Mouse (Mus musculus): ENCODE results near the gene Spem1. TPM values are rescaled to one million over a fixed set of nuclear protein-coding genes. Genes with fewer than 3 reads are reported as not detected.

Spem1 gene
- total RNA-seq, 2 experiments from 2014 or later, result not detected

Other genes with a start within 250 kb of the Spem1 start
- gene Wrap53, start 241.9 kb downstream of the Spem1 start, total RNA-seq (2021), result 10 to 100 TPM in 1 of 2 experiments, 1 to 10 TPM in 1; 8.1 to 12.5 TPM
- gene Trp53, start 241.8 kb downstream of the Spem1 start, total RNA-seq (2021), result 10 to 100 TPM; 59.9 to 75.9 TPM
- 10 to 100 TPM; 38.6 to 52.9 TPM for gene Atp1b2, start 216.2 kb downstream of the Spem1 start, total RNA-seq (2021)
- under 1 TPM; 0.27 to 0.36 TPM for gene Shbg, start 204.3 kb downstream of the Spem1 start, total RNA-seq (2021)
- gene Sat2, start 200.2 kb downstream of the Spem1 start, total RNA-seq (2021), result 10 to 100 TPM in 1 of 2 experiments, 1 to 10 TPM in 1; 9.2 to 10.1 TPM
- gene Fxr2, start 189.2 kb downstream of the Spem1 start, total RNA-seq (2021), result 10 to 100 TPM; 61.9 to 80.2 TPM
- not detected for gene Sox15, start 166.9 kb downstream of the Spem1 start, total RNA-seq (2021)
- gene Mpdu1, start 159.5 kb downstream of the Spem1 start, total RNA-seq (2021), result 100 to 1,000 TPM; 114 to 116 TPM
- gene Cd68, start 156.0 kb downstream of the Spem1 start, total RNA-seq (2021), result 10 to 100 TPM in 1 of 2 experiments, 1 to 10 TPM in 1; 9.8 to 12.0 TPM
- 100 to 1,000 TPM; 598 to 631 TPM for gene Eif4a1, start 149.8 kb downstream of the Spem1 start, total RNA-seq (2021)
- 10 to 100 TPM; 62.6 to 76.3 TPM for gene Senp3, start 140.1 kb downstream of the Spem1 start, total RNA-seq (2021)
- 1 to 10 TPM; 2.0 to 5.0 TPM for gene Tnfsf13, start 136.4 kb downstream of the Spem1 start, total RNA-seq (2021)
- gene Tnfsf12, start 126.3 kb downstream of the Spem1 start, total RNA-seq (2021), result 10 to 100 TPM; 18.1 to 19.2 TPM
- 1 to 10 TPM; 4.2 to 5.1 TPM for gene Tnfsfm13, start 126.1 kb downstream of the Spem1 start, total RNA-seq (2021)
- gene Polr2a, start 63.5 kb downstream of the Spem1 start, total RNA-seq (2021), result 10 to 100 TPM; 53.9 to 67.5 TPM
- gene Slc35g3, start 60.2 kb downstream of the Spem1 start, total RNA-seq (2021), result not detected
- 10 to 100 TPM; 35.5 to 41.2 TPM for gene Zbtb4, start 56.3 kb downstream of the Spem1 start, total RNA-seq (2021)
- 1 to 10 TPM; 2.3 to 7.9 TPM for gene Chrnb1, start 26.2 kb downstream of the Spem1 start, total RNA-seq (2021)
- gene Fgf11, start 20.3 kb downstream of the Spem1 start, total RNA-seq (2021), result 1 to 10 TPM; 2.4 to 3.8 TPM
- gene Tmem102, start 16.6 kb downstream of the Spem1 start, total RNA-seq (2021), result 1 to 10 TPM; 1.0 TPM
- gene Gm39566, start 6.9 kb downstream of the Spem1 start, total RNA-seq (2021), result not detected
- gene Spem2, start 3.7 kb downstream of the Spem1 start, total RNA-seq (2021), result not detected
- 10 to 100 TPM; 17.3 to 23.5 TPM for gene Nlgn2, start 15.6 kb upstream of the Spem1 start, total RNA-seq (2021)
- gene Tmem256, start 16.3 kb upstream of the Spem1 start, total RNA-seq (2021), result 100 to 1,000 TPM; 137 to 145 TPM
- gene Plscr3, start 24.2 kb upstream of the Spem1 start, total RNA-seq (2021), result 10 to 100 TPM; 49.2 to 59.2 TPM
- gene Tnk1, start 36.5 kb upstream of the Spem1 start, total RNA-seq (2021), result under 1 TPM; 0.12 to 0.24 TPM
- gene Tmem95, start 55.8 kb upstream of the Spem1 start, total RNA-seq (2021), result not detected
- 1 to 10 TPM; 4.1 to 4.2 TPM for gene Kctd11, start 59.2 kb upstream of the Spem1 start, total RNA-seq (2021)
- 1 to 10 TPM; 4.3 to 4.7 TPM for gene Acap1, start 73.4 kb upstream of the Spem1 start, total RNA-seq (2021)
- gene 2810408A11Rik, start 78.8 kb upstream of the Spem1 start, total RNA-seq (2021), result 1 to 10 TPM; 3.1 to 3.2 TPM
- gene Neurl4, start 78.9 kb upstream of the Spem1 start, total RNA-seq (2021), result 10 to 100 TPM; 33.6 to 48.1 TPM
- gene Gps2, start 91.7 kb upstream of the Spem1 start, total RNA-seq (2021), result 10 to 100 TPM; 42.3 to 43.1 TPM
- gene Eif5a, start 99.8 kb upstream of the Spem1 start, total RNA-seq (2021), result 100 to 1,000 TPM; 578 to 644 TPM
- gene Ybx2, start 113.6 kb upstream of the Spem1 start, total RNA-seq (2021), result 10 to 100 TPM; 19.6 to 44.5 TPM
- 10 to 100 TPM; 67.6 to 81.9 TPM for gene Slc2a4, start 126.0 kb upstream of the Spem1 start, total RNA-seq (2021)
- 1 to 10 TPM in 1 of 2 experiments, under 1 TPM in 1; 0.70 to 1.2 TPM for gene Cldn7, start 142.6 kb upstream of the Spem1 start, total RNA-seq (2021)
- gene Ctdnep1, start 159.0 kb upstream of the Spem1 start, total RNA-seq (2021), result 100 to 1,000 TPM; 117 to 148 TPM
- 10 to 100 TPM; 66.8 to 71.4 TPM for gene Elp5, start 160.3 kb upstream of the Spem1 start, total RNA-seq (2021)
- gene Gabarap, start 169.0 kb upstream of the Spem1 start, total RNA-seq (2021), result 100 to 1,000 TPM; 339 to 345 TPM
- 10 to 100 TPM; 43.5 to 50.5 TPM for gene Phf23, start 173.6 kb upstream of the Spem1 start, total RNA-seq (2021)
- 10 to 100 TPM; 15.7 to 23.0 TPM for gene Dvl2, start 178.4 kb upstream of the Spem1 start, total RNA-seq (2021)
- 1,000 to 10,000 TPM; 1,467 to 1,540 TPM for gene Acadvl, start 193.2 kb upstream of the Spem1 start, total RNA-seq (2021)
- 10 to 100 TPM; 29.9 to 37.6 TPM for gene Dlg4, start 194.8 kb upstream of the Spem1 start, total RNA-seq (2021)
- gene Asgr1, start 231.9 kb upstream of the Spem1 start, total RNA-seq (2021), result 10 to 100 TPM; 35.0 to 76.1 TPM

All from adrenal gland, postnatal 10 days (tissue).